Mouse (Mus musculus) adipocyte (in vitro differentiated cells): ENCODE measurements around the gene Ccin.

Experiments
- DNase-seq: peaks from one replicate; pipeline ENCODE4 v3.0.0-alpha.2; 2016; ENCODE audit warnings: low spot score

The Ccin gene

DNA sequence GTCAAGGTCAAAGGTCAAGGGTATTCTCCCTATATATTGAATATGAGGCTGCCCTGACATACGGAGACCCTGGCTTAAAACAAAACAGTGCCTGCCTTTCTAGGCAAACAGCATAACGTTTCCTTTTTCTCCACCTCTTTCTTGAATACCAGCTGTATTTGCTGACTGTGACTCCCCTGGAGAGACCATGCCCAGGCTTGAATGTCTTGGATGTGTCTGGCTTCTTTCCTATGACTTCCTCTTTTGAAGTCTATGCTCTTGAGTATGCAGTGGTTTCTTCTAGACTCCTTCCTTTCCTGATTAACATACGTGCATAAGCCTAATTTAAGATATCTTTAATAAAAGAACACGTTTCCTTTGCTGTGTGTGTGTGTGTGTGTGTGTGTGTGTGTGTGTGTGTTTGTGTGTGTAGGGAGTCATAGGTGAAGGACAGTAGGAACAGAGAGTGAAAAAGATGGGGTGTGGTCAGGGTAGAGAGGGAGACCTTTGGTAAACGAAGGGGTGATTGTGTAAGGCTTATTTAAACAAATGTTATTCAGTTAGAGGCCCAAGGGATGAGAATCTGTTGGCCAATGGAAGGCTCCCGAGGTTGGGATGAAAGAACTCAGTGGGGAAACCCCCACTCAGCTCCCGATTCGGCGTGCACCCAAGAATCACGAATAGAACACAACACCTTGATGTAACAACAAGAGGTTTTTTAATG lies 8.2 kb upstream of the Ccin start:
- no peak for DNase-seq

DNA sequence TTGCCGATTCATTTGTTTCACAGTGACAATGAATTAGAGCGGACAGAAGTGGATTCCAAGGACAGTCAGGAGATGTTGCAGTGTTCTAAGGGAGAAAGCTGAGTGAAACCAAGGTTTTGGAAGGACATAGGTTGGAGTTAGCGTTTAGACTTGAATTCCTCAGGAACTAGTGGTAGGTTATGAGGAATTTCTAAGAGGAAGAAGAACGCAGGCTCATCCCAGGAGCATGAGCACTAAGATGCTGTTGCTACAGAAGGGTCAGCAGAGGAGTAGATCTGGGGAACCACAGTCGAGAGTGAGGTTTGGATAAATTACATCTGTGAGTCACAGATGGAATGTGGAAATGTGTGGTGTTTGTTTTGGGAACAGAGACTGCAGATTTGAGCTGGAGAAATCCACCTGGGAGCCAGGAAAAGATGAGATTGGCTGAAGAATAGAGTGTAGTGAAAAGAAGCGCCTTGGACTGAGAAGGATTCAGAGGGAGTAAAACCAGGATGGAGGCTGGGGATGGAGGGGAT lies 7.0 kb upstream of the Ccin start:
- DNase-seq: no peak

GRCm38 (mm10) chr4:43978521-43979443 lies 4.5 kb upstream of the Ccin start:
- DNase-seq: peak; percentile 28

GRCm38 (mm10) chr4:43979746-43980145 lies 3.5 kb upstream of the Ccin start:
- DNase-seq: peak; percentile 85

DNA sequence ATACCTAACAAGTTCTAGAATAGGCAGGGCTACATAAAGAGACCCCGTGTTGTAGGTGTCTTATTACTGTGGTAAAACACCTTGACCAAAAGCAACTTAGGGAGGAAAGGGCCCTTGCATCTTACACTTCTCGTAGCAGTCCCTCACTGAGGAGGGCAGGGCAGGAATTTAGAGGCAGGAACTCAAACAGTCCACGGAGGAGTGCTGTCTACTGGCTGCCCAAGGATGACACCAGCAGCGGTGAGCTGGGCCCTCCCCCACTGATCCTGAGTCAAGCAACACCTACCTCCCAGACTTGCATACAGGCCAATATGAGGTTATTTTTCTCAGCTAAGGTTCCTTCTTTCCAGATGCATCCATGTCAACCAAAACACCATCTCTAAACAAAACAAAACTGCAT lies 3.0 kb upstream of the Ccin start:
- DNase-seq: no peak

DNA sequence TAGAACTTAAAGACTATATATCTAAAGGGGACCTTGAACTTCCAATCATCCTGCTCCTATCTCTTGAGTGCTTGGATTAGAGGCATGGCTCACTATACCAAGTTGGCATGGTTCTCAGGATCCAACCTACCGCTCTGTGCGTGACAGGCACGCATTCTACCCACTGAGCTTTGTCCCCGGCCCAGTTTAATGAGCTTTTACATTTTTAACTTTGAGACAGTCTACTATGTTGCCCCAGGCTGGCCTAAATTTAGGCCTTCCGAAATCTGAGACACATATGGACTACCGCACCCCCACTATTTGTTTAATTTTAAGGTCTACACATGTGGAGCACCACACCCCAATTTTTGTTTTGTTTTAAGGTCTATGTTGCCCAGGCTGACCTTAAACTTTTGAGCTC lies 2.4 kb upstream of the Ccin start:
- DNase-seq: no peak

GRCm38 (mm10) chr4:43981251-43981650 lies 2.0 kb upstream of the Ccin start:
- no peak for DNase-seq

GRCm38 (mm10) chr4:43982053-43982732 lies 1.1 kb upstream of the Ccin start:
- peak; percentile 90 for DNase-seq

DNA sequence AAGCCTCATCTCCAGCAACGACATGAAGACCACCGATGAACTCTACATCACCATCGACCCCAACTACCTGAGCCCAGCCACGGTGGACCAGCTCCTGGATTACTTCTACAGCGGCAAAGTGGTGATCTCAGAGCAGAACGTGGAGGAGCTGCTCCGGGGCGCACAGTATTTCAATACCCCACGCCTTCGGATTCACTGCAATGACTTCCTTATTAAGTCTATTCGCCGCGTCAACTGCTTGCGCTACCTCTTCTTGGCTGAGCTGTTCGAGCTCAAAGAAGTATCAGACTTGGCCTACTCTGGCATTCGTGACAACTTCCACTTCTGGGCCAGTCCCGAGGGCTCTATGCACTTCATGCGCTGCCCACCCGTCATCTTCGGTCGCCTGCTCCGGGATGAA lies 473 bp downstream of the Ccin start:
- DNase-seq: no peak

DNA sequence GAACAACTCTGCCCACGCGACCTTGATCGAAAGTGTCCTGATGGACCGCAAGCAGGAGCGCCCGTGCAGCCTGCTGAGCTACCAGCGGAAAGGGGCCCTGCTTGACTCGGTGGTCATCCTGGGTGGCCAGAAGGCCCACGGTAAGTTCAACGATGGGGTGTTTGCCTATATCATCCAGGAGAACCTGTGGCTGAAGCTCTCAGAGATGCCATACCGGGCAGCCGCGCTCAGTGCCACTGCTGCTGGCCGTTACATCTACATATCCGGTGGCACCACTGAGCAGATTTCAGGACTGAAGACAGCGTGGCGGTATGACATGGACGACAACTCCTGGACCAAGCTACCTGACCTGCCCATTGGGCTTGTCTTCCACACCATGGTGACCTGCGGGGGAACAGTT lies 1.0 kb downstream of the Ccin start:
- no peak for DNase-seq

- no peak for DNase-seq
Measured at GRCm38 (mm10) chr4:43988976-43989375, 5.7 kb downstream of the Ccin start.

DNA sequence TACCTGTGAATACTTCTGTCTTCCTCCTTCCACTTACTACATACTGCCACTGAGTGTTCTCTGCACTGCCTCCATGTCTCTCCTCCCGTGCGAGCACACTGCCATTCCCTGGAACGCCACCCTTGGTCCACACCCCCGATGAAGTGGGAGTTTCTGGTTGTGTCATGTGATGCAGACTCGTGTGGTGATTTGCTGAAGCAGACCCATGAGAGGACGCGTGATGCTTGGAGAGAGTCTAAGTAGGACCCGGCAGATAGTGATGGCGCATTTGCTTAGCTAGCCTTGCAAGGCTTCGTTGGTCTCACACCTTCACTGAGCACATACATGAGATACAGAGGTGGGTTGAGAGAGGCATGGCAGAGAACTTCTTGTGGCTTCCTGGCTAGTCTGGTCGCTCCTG lies 9.8 kb downstream of the Ccin start:
- no peak for DNase-seq

DNA sequence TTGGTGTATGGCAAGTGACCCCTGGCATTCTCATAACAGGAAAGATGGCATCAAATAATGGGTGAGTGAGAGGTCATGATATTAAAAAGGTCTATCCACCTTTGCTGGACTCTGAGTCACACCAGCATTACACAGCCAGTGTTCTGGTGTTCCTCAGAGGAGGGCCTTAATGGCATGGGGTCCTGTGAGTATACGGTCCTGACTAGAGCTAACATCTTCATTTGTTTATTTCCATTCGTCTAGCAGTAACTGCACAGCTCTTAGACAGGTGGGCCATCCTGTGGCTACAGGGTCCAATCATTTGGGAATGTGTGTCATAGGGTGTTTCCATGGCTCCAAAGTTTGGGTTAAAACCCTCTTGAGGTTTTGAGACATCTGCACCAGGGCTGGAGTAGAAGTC lies 11.1 kb downstream of the Ccin start:
- no peak for DNase-seq

- no peak for DNase-seq
Measured at GRCm38 (mm10) chr4:44003622-44004021, 20.3 kb downstream of the Ccin start.

- no peak for DNase-seq
Measured at GRCm38 (mm10) chr4:44004126-44004525, 20.8 kb downstream of the Ccin start, which contains the start of gene Clta. TSS of gene Clta (plus strand) at chr4:44004452.

DNA sequence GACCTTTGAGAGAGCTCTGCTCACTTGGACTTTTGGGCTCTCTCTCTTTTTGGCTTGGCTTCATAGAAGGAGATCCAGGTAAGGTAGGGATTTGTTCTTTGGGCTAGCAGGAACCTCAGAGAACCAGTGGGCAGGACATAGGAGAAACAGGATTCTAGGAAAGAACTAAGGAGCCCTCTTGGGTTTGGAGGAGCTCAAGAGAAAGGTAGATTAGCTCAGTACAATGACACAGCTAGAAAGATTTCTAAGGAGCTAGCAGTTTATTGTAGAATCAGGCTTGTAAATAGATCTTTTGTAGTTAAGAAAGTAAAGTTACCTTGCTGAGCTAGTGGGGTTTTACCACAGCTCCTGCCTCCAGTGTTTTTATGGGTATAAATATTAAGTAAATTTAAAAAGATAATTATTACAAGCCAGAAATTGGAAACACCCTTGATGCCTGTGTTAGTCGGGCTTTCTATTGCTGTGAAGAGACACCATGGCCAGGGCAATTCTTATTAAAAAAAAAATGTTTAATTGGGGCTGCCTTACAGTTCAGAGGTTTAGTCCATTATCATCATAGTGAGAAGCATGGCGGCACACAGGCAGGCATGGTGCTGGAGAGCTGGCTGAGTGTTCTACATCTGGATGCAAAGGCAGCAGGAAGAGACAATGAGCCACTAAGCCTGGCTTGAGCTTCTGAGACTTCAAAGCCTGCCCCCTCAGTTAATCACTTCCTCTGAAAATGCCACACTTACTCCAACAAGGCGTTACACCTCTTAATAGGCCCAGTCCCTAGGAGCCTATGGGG lies 21.5 kb downstream of the Ccin start:
- no peak for DNase-seq

- DNase-seq: peak; percentile 60
Measured at GRCm38 (mm10) chr4:44010176-44010575, 26.9 kb downstream of the Ccin start.

- no peak for DNase-seq
Measured at GRCm38 (mm10) chr4:44010893-44011292, 27.6 kb downstream of the Ccin start.

- DNase-seq: peak; percentile 12
Measured at GRCm38 (mm10) chr4:44011799-44012198, 28.5 kb downstream of the Ccin start.

DNA sequence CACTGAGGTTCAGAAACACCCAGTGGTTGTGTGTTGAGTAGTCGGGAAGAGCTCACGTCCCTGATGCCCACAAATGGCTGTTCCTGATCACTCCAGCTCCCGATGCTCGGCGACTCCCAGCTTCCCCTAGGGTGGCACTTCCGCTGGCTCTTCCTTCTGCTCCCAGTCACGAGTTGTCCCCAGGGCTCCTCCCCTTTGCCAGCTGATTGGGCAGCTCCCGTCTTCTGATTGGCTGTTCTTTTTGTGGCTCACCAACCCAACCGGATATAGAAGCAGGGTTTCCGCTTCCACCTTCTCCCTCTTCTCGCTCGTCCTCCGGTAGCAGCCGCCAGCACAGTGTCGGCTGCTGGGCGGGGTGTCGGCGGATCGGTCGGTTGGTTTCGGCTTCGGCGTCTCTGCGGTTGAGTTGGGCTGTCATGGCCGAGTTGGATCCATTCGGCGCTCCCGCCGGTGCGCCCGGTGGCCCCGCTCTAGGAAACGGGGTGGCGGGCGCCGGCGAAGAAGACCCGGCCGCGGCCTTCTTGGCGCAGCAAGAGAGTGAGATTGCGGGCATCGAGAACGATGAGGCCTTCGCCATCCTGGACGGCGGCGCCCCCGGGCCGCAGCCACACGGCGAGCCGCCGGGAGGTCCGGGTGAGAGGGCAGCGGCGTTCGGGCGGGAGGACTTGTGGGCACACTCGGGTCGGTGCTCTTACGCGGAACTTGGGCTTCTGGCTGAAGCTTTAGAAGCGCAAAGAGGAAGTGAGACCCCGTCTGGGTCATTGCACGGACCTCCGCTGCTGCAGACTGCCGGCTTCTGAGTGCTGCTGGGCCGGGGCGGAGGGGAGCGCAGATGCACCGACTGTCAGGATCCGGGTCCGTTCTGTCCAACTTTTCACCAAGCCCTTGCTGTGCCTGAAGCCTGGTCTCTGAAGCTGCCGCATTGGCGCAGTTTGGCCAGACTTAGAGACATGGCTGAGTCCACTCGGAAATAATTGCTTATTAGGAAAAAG lies 29.4 kb downstream of the Ccin start:
- DNase-seq: peak; percentile 97
